Mouse (Mus musculus) megakaryocyte, embryonic 14.5 days (primary cell): ENCODE results near the gene Napepld.

Experiments
- FLI1 ChIP-seq: IDR thresholded peaks from 2 replicates; pipeline ENCODE4 v1.6.1; 2012; ENCODE audit warnings: low read length, inconsistent platforms, mixed read lengths
- GATA1 ChIP-seq: IDR thresholded peaks from 3 replicates; pipeline ENCODE4 v1.6.1; 2012; ENCODE audit warnings: mixed read lengths, low read length, inconsistent platforms, borderline replicate concordance

DNA sequence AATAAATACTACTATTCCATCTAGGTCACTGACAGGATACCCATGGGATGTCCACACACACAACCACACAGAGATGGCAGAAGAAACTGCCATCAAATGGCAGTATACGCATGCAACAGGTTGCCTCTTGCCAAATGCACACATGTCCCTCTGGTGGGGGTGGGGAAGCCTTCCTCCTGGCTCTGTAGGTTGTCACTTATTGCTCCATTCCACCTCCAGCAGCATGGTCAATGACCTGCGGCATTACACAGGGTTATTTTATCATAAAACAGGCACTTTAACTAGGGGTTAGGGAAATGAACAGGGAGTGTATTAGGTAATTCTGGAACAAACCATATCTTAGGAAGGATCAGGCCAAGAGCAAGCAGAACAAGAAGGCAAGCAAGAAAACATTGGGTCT is 31.9 kb downstream of the Napepld start:
- TF ChIP-seq GATA1, result no peak
- TF ChIP-seq FLI1, result no peak
